Mouse (Mus musculus): Measurements from ENCODE around the gene Nfyc. TPM values are rescaled to one million over a fixed set of nuclear protein-coding genes. Genes with fewer than 3 reads are reported as not detected.

The Nfyc gene
- polyA plus RNA-seq, 1 experiment, result 150 TPM

GRCm38 (mm10) chr4:120719152-120719551 is 112.2 kb downstream of the Nfyc start:
- WGBS, result 78% methylated on average over 5 of the region's 5 CpGs

DNA sequence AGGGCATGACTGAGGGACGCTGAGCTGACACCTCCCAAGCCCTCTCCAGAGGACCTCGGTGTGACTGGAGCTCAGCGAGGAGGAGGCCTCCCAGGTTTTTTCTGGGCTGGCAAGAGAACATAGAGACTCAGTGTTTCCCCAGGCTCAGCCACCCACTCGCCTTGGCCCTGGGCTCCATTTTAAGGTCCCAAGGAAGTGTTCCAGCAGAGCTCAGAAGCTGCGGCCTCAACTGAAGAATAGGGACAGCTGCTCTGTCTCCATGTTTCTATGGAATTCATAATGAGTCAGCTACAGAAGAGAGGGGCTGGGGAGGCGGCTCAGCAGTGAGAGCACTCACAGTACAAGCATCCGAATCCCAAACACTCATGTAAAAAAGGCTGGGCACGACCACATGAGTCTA is 113.8 kb downstream of the Nfyc start:
- DNase-seq, result no peak
- Histone ChIP-seq H3K27ac (ENCODE audit: insufficient read depth, low read length) (no peak overlapping the region), H3K27me3 (ENCODE audit: control insufficient read depth, insufficient read depth, low read length) (no peaks in the 10 kb centered on the region), H3K4me1 (ENCODE audit: control insufficient read depth, insufficient read depth, low read length) (peaks cover 7% of the 10 kb centered on the region), H3K4me3 (replicated peaks; ENCODE audit: insufficient read depth, low read depth, low read length) (no peak overlapping the region)
- TF ChIP-seq CTCF (IDR thresholded peaks at IDR 0.05; ENCODE audit: borderline replicate concordance, insufficient read depth, low read depth, low read length), result no peak
- TF ChIP-seq POLR2A (IDR thresholded peaks at IDR 0.05; ENCODE audit: borderline replicate concordance, insufficient read depth, low read length), result no peak
- WGBS, result 68% methylated on average over 8 of the region's 8 CpGs

More at GRCm38 (mm10) chr4:120719152-120719551, 112.2 kb downstream of the Nfyc start:
- no peak for TF ChIP-seq CTCF (IDR thresholded peaks at IDR 0.05; ENCODE audit: borderline replicate concordance, insufficient read depth, low read depth, low read length)
- no peak for TF ChIP-seq POLR2A (IDR thresholded peaks at IDR 0.05; ENCODE audit: borderline replicate concordance, insufficient read depth, low read length)
- Histone ChIP-seq H3K4me3 (replicated peaks; ENCODE audit: insufficient read depth, low read depth, low read length) (no peak overlapping the region), H3K27ac (ENCODE audit: insufficient read depth, low read length) (no peak overlapping the region), H3K4me1 (ENCODE audit: control insufficient read depth, insufficient read depth, low read length) (no peaks in the 10 kb centered on the region), H3K27me3 (ENCODE audit: control insufficient read depth, insufficient read depth, low read length) (no peaks in the 10 kb centered on the region)
- no peak for DNase-seq

GRCm38 (mm10) chr4:120716765-120717164 is 114.6 kb downstream of the Nfyc start:
- Histone ChIP-seq H3K4me3 (replicated peaks; ENCODE audit: insufficient read depth, low read depth, low read length) (no peak overlapping the region), H3K27ac (ENCODE audit: insufficient read depth, low read length) (no peak overlapping the region), H3K4me1 (ENCODE audit: control insufficient read depth, insufficient read depth, low read length) (peaks cover 11% of the 10 kb centered on the region), H3K27me3 (ENCODE audit: control insufficient read depth, insufficient read depth, low read length) (no peaks in the 10 kb centered on the region)
- no peak for DNase-seq
- TF ChIP-seq POLR2A (IDR thresholded peaks at IDR 0.05; ENCODE audit: borderline replicate concordance, insufficient read depth, low read length), result no peak
- 51% methylated on average over 12 of the region's 12 CpGs for WGBS

DNA sequence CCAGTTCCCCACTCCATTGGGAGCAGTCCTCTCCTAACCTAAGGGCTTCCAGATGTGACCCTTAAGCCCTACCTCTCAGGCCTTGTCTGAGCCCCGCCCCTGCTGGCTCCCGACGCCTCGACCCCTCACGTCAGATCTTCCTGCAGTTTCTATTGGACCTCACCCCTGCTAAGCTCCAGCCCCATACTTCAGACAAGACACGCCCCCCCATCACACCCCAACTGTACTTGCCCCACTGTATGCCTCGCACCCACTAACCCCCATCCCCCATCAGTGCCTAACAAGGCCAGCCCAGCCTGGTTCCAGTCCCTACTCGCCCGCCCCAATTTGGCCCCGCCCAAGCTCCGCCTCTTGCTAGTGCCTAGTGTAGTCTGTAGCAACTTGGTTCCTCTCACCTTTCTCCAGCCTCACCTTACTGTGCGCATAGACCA is 115.2 kb downstream of the Nfyc start:
- Histone ChIP-seq H3K4me3 (replicated peaks; ENCODE audit: insufficient read depth, low read depth, low read length) (peak overlapping the region; percentile 20), H3K4me1 (ENCODE audit: control insufficient read depth, insufficient read depth, low read length) (peaks cover 11% of the 10 kb centered on the region), H3K27ac (ENCODE audit: insufficient read depth, low read length) (no peak overlapping the region), H3K27me3 (ENCODE audit: control insufficient read depth, insufficient read depth, low read length) (no peaks in the 10 kb centered on the region)
- 20% methylated on average over 12 of the region's 12 CpGs for WGBS
- no peak for TF ChIP-seq POLR2A (IDR thresholded peaks at IDR 0.05; ENCODE audit: borderline replicate concordance, insufficient read depth, low read length)
- TF ChIP-seq CTCF (IDR thresholded peaks at IDR 0.05; ENCODE audit: borderline replicate concordance, insufficient read depth, low read depth, low read length), result no peak
- DNase-seq, result peak; percentile 41 to 45

DNA sequence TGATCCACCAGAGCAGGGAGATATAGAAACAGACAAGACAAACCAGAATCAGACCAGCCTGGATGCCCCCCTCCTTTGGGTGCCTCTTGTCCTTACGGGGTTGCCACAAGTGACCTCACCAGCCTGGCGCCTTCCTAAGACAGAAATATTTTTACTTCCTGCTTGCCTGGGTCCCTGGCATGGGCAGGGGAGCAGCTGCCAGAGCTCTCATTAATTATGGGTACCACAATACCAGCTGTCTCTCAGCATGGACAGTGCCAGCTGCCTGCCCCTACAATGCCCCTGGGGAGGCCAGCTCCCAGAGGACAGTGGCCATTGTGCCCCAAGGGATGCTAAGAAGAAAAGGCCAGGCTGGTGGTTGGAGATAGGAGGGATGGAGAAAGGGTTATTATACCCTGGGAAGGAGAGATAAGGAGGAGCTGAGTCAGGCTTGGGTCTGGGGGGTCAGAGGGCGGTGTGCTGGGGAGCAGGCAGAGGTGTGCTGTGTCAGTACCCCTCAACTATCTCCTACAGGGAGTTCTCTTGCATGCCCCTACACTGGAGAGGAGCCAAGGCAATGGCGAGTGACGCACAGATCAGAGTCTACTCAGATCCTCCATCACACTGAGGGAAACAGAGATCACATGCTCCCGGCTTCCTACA is 117.4 kb downstream of the Nfyc start:
- WGBS, result 69% methylated on average over 6 of the region's 6 CpGs
- no peak for TF ChIP-seq CTCF (IDR thresholded peaks at IDR 0.05; ENCODE audit: borderline replicate concordance, insufficient read depth, low read depth, low read length)
- TF ChIP-seq POLR2A (IDR thresholded peaks at IDR 0.05; ENCODE audit: borderline replicate concordance, insufficient read depth, low read length), result no peak
- Histone ChIP-seq H3K27me3 (ENCODE audit: control insufficient read depth, insufficient read depth, low read length) (no peaks in the 10 kb centered on the region), H3K27ac (ENCODE audit: insufficient read depth, low read length) (no peak overlapping the region), H3K4me1 (ENCODE audit: control insufficient read depth, insufficient read depth, low read length) (peaks cover 11% of the 10 kb centered on the region), H3K4me3 (replicated peaks; ENCODE audit: insufficient read depth, low read depth, low read length) (no peak overlapping the region)
- peak in 1 of 2 experiments; percentile 38 for DNase-seq

GRCm38 (mm10) chr4:120713021-120713420 is 118.4 kb downstream of the Nfyc start:
- DNase-seq, result no peak
- no peak overlapping the region for H3K27ac ChIP-seq (ENCODE audit: insufficient read depth, low read length)
- TF ChIP-seq CTCF (IDR thresholded peaks at IDR 0.05; ENCODE audit: borderline replicate concordance, insufficient read depth, low read depth, low read length) (no peak), POLR2A (IDR thresholded peaks at IDR 0.05; ENCODE audit: borderline replicate concordance, insufficient read depth, low read length) (no peak)
- H3K4me1 ChIP-seq (ENCODE audit: control insufficient read depth, insufficient read depth, low read length), result peaks cover 11% of the 10 kb centered on the region
- WGBS, result 77% methylated on average over 6 of the region's 6 CpGs
- H3K4me3 ChIP-seq (replicated peaks; ENCODE audit: insufficient read depth, low read depth, low read length), result no peak overlapping the region
- H3K27me3 ChIP-seq (ENCODE audit: control insufficient read depth, insufficient read depth, low read length), result no peaks in the 10 kb centered on the region

- Histone ChIP-seq H3K27me3 (ENCODE audit: control insufficient read depth, insufficient read depth, low read length) (no peaks in the 10 kb centered on the region), H3K27ac (ENCODE audit: insufficient read depth, low read length) (no peak overlapping the region), H3K4me1 (ENCODE audit: control insufficient read depth, insufficient read depth, low read length) (peaks cover 11% of the 10 kb centered on the region), H3K4me3 (replicated peaks; ENCODE audit: insufficient read depth, low read depth, low read length) (no peak overlapping the region)
- TF ChIP-seq CTCF (IDR thresholded peaks at IDR 0.05; ENCODE audit: borderline replicate concordance, insufficient read depth, low read depth, low read length) (no peak), POLR2A (IDR thresholded peaks at IDR 0.05; ENCODE audit: borderline replicate concordance, insufficient read depth, low read length) (no peak)
- DNase-seq, result no peak
- WGBS, result 30% methylated on average over 12 of the region's 12 CpGs
Measured at GRCm38 (mm10) chr4:120712236-120712635, 119.1 kb downstream of the Nfyc start.

Other genes starting within 250 kb of the Nfyc start
- not detected in 2 replicates for gene Gm8439, start 242.8 kb downstream of the Nfyc start, polyA plus RNA-seq (2012; rRNA removed)
- 9.3 and 12.5 TPM in 2 replicates for gene Cited4, start 165.0 kb downstream of the Nfyc start, polyA plus RNA-seq (2012; rRNA removed)
- gene Kcnq4, start 83.0 kb downstream of the Nfyc start, polyA plus RNA-seq (2012; rRNA removed), result 12.4 and 15.2 TPM in 2 replicates
- 104 and 118 TPM in 2 replicates for gene Rims3, start 23.2 kb upstream of the Nfyc start, polyA plus RNA-seq (2012; rRNA removed)
- gene Exo5, start 93.4 kb upstream of the Nfyc start, polyA plus RNA-seq (2012; rRNA removed), result 9.4 and 10.1 TPM in 2 replicates
- gene Zfp69, start 120.1 kb upstream of the Nfyc start, polyA plus RNA-seq (2012; rRNA removed), result 1.9 and 3.1 TPM in 2 replicates
- 82.0 and 90.6 TPM in 2 replicates for gene Smap2, start 185.7 kb upstream of the Nfyc start, polyA plus RNA-seq (2012; rRNA removed)
- 10.0 and 11.1 TPM in 2 replicates for gene Col9a2, start 207.8 kb upstream of the Nfyc start, polyA plus RNA-seq (2012; rRNA removed)